Mouse (Mus musculus) 3T3-L1 (cell line): Measurements from ENCODE around the gene Adgrg2.

Experiments
- DNase-seq: peaks from one replicate; pipeline ENCODE4 v3.0.0-alpha.2; 2015; ENCODE audit warnings: low read depth, low spot score

Adgrg2 gene

GRCm38 (mm10) chrX:160390464-160390956 lies at the start of gene Adgrg2:
Gene Adgrg2 (plus strand): TSS chrX:160390690.
- DNase-seq, result no peak

- no peak for DNase-seq
Measured at GRCm38 (mm10) chrX:160350995-160351394, 39.5 kb upstream of the Adgrg2 start.

- no peak for DNase-seq
Measured at GRCm38 (mm10) chrX:160351967-160352677, 38.4 kb upstream of the Adgrg2 start.

GRCm38 (mm10) chrX:160384748-160385501 lies 5.6 kb upstream of the Adgrg2 start:
- peak; percentile 63 for DNase-seq

- no peak for DNase-seq
Measured at GRCm38 (mm10) chrX:160385502-160385772, 5.1 kb upstream of the Adgrg2 start.

- DNase-seq, result no peak
Measured at GRCm38 (mm10) chrX:160412930-160413453, 22.5 kb downstream of the Adgrg2 start.

GRCm38 (mm10) chrX:160413881-160414395 lies 23.4 kb downstream of the Adgrg2 start:
- no peak for DNase-seq

- no peak for DNase-seq
Measured at GRCm38 (mm10) chrX:160418397-160418796, 27.9 kb downstream of the Adgrg2 start.

GRCm38 (mm10) chrX:160423737-160424136 lies 33.2 kb downstream of the Adgrg2 start:
- DNase-seq, result peak; percentile 2

- no peak for DNase-seq
Measured at GRCm38 (mm10) chrX:160426486-160426885, 36.0 kb downstream of the Adgrg2 start.

- DNase-seq, result no peak
Measured at GRCm38 (mm10) chrX:160426930-160427329, 36.4 kb downstream of the Adgrg2 start.

- no peak for DNase-seq
Measured at GRCm38 (mm10) chrX:160432192-160432591, 41.7 kb downstream of the Adgrg2 start.

- peak; percentile 72 for DNase-seq
Measured at GRCm38 (mm10) chrX:160441272-160441671, 50.8 kb downstream of the Adgrg2 start.

GRCm38 (mm10) chrX:160448351-160448750 lies 57.9 kb downstream of the Adgrg2 start:
- no peak for DNase-seq

- peak; percentile 28 for DNase-seq
Measured at GRCm38 (mm10) chrX:160449363-160449762, 58.9 kb downstream of the Adgrg2 start.

- DNase-seq, result peak; percentile 49
Measured at GRCm38 (mm10) chrX:160455686-160456085, 65.2 kb downstream of the Adgrg2 start.

GRCm38 (mm10) chrX:160471257-160471786 lies 80.8 kb downstream of the Adgrg2 start:
- no peak for DNase-seq

GRCm38 (mm10) chrX:160489784-160490183 lies 99.3 kb downstream of the Adgrg2 start:
- DNase-seq, result no peak

- peak; percentile 73 for DNase-seq
Measured at GRCm38 (mm10) chrX:160494333-160494732, 103.8 kb downstream of the Adgrg2 start.

- DNase-seq, result no peak
Measured at GRCm38 (mm10) chrX:160494921-160495320, 104.4 kb downstream of the Adgrg2 start.

GRCm38 (mm10) chrX:160496473-160496872 lies 106.0 kb downstream of the Adgrg2 start:
- no peak for DNase-seq

- no peak for DNase-seq
Measured at GRCm38 (mm10) chrX:160501095-160501494, 110.6 kb downstream of the Adgrg2 start.
